Comparison of ENCODE assay signal across 23 mouse cellular contexts in the genomic region with DNA sequence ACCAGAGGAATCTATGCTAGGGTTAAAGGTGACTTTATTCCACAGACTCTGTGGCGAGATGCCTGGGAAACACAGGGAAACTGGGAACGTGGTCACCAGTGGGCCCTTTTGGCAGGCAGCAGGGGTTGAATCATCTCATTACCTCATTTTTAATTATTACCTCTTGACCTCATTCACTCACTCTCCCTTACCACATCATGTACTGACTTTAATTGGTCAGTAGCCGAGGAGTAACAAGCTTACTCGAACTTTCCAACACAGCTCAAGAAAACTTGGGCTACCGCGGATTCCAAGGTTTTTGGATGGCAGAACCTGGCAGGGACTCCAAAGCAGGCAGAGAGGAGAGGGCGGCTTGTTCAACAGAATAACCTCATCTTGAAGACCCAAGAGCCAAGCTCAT.
"Had no signal": no experiment of that assay in that cellular context is flagged by ENCODE, and none has a peak within 500 bp of the region (broad histone marks: within the 10 kb centered on the region; RNA-seq: fewer than 3 reads in every experiment).

No protein-coding gene starts in this region.

- H3K27ac ChIP-seq: layer of hippocampus, adult 2 months; limb, embryonic 10.5 days; limb, embryonic 13.5 days; liver, embryonic 12.5 days; liver, embryonic 15.5 days; lung, embryonic 15.5 days; midbrain, embryonic 10.5 days; midbrain, embryonic 13.5 days; neural tube, embryonic 13.5 days; stomach, embryonic 15.5 days had no signal

- H3K4me1 ChIP-seq: limb, embryonic 10.5 days; limb, embryonic 13.5 days; liver, embryonic 12.5 days; liver, embryonic 15.5 days; lung, embryonic 15.5 days; megakaryocyte, embryonic 14.5 days; midbrain, embryonic 10.5 days; midbrain, embryonic 13.5 days; neural tube, embryonic 13.5 days; stomach, embryonic 15.5 days had no signal

- H3K9me3 ChIP-seq: limb, embryonic 10.5 days; limb, embryonic 13.5 days; liver, embryonic 12.5 days; liver, embryonic 15.5 days; lung, embryonic 15.5 days; midbrain, embryonic 10.5 days; midbrain, embryonic 13.5 days; neural tube, embryonic 13.5 days; stomach, embryonic 15.5 days had no signal

- ATAC-seq: intestine, postnatal 0 days; liver, embryonic 12.5 days; midbrain, embryonic 13.5 days; midbrain, embryonic 16.5 days had no signal

- H3K4me3 ChIP-seq: layer of hippocampus, adult 2 months; limb, embryonic 10.5 days; limb, embryonic 13.5 days; liver, embryonic 12.5 days; liver, embryonic 15.5 days; lung, embryonic 15.5 days; megakaryocyte, embryonic 14.5 days; midbrain, embryonic 10.5 days; midbrain, embryonic 13.5 days; myocyte; neural tube, embryonic 13.5 days; stomach, embryonic 15.5 days had no signal

- DNase-seq: layer of hippocampus, adult 9-11 months; liver; lung, adult 18-20 months; lung, postnatal 10 days; lung, postnatal 36 days; retina, postnatal 1 day; right cerebral cortex, postnatal 25 days; spleen, adult 18-20 months; thymus, postnatal 25 days had no signal

- H3K27me3 ChIP-seq: limb, embryonic 13.5 days; liver, embryonic 12.5 days; liver, embryonic 15.5 days; lung, embryonic 15.5 days; megakaryocyte, embryonic 14.5 days; midbrain, embryonic 13.5 days; neural tube, embryonic 13.5 days; stomach, embryonic 15.5 days had no signal

- H3K36me3 ChIP-seq: limb, embryonic 10.5 days; limb, embryonic 13.5 days; liver, embryonic 12.5 days; liver, embryonic 15.5 days; lung, embryonic 15.5 days; midbrain, embryonic 10.5 days; midbrain, embryonic 13.5 days; neural tube, embryonic 13.5 days; stomach, embryonic 15.5 days had no signal
